Mouse (Mus musculus) brain, embryonic 18.5 days (tissue): Measurements from ENCODE around the gene Necab2.

Experiments
- DNase-seq: peaks from one replicate; pipeline ENCODE4 v3.0.0-alpha.2; 2012; ENCODE audit warnings: low read depth, low spot score

The Necab2 gene

GRCm38 (mm10) chr8:119516674-119517073 lies 70.2 kb downstream of the Necab2 start:
- DNase-seq, result no peak

GRCm38 (mm10) chr8:119520102-119520501 lies 73.6 kb downstream of the Necab2 start:
- no peak for DNase-seq
